Mouse (Mus musculus): ENCODE data around the gene St6galnac5.

- TF ChIP-seq CTCF (conservative IDR thresholded peaks at IDR 0.05; ENCODE audit: low read length) (no peak), NANOG (IDR thresholded peaks at IDR 0.05; ENCODE audit: borderline replicate concordance, low read length) (no peak), POU5F1 (IDR thresholded peaks at IDR 0.05; ENCODE audit: borderline replicate concordance, low read length) (no peak)
These were observed 150.1 kb downstream of the St6galnac5 start for GRCm38 (mm10) chr3:152831974-152832373.

Data from E14TG2a.4 (cell line).